ENCODE assay signal across 8 mouse cellular contexts in genomic region chr9:108264191-108264921, GRCm38 (mm10). TPM values are rescaled to one million over a fixed set of nuclear protein-coding genes. Genes with fewer than 3 reads are reported as not detected.
DNase-seq lines count a peak whose midpoint lies in the region; ATAC-seq and TF ChIP-seq lines count a peak whose summit lies in the region.

No protein-coding gene starts in this region.

- TF ChIP-seq CTCF in testis, adult 2 months (IDR thresholded peaks at IDR 0.05; ENCODE audit: control insufficient read depth, insufficient read depth, insufficient replicate concordance, low read depth, low read length), result no peak

- H3K9me3 ChIP-seq in embryonic facial prominence, embryonic 11.5 days (replicated peaks; ENCODE audit: control insufficient read depth, low read length), result no peaks in the 10 kb centered on the region
- H3K9me3 ChIP-seq in heart, embryonic 16.5 days (replicated peaks; ENCODE audit: control insufficient read depth, low read length), result no peaks in the 10 kb centered on the region

- H3K4me1 ChIP-seq in embryonic facial prominence, embryonic 11.5 days (ENCODE audit: control insufficient read depth, insufficient read depth, low read length), result peaks cover 7% of the 10 kb centered on the region; the same call in 1 of the 2 replicates
- H3K4me1 ChIP-seq in heart, embryonic 16.5 days (ENCODE audit: control insufficient read depth, insufficient read depth, low read length), result peaks cover 49% of the 10 kb centered on the region
- peaks cover 14% of the 10 kb centered on the region for H3K4me1 ChIP-seq in testis, adult 2 months (ENCODE audit: control insufficient read depth, insufficient read depth, low read length)

- peak; percentile 7 for ATAC-seq in embryonic facial prominence, embryonic 11.5 days (replicated peaks; ENCODE audit: insufficient number of reproducible peaks, low FRiP score, low TSS enrichment, low read depth)
- ATAC-seq in heart, embryonic 16.5 days (replicated peaks; ENCODE audit: extremely low read depth, insufficient read depth, low FRiP score), result peak; percentile 65
- 0 out of 2 replicates have a peak, but pooled peaks have one; percentile 0 for ATAC-seq in megakaryocyte, adult 5-6 weeks (ENCODE audit: poor library complexity, severe bottlenecking)

- DNase-seq in urinary bladder, adult 2 months (ENCODE audit: low spot score), result peak; percentile 24
- DNase-seq in urinary bladder, postnatal 10 days (ENCODE audit: low spot score), result no peak
- DNase-seq in embryonic facial prominence, embryonic 11.5 days (ENCODE audit: low spot score), result peak; percentile 17
- peak; percentile 69 to 78 for DNase-seq in kidney, postnatal 25 days
- no peak for DNase-seq in left cerebral cortex, adult 9 months (ENCODE audit: low spot score in 2 of 2)

- peak overlapping the region; percentile 72 for H3K27ac ChIP-seq in embryonic facial prominence, embryonic 11.5 days (replicated peaks; ENCODE audit: low read depth, low read length)
- H3K27ac ChIP-seq in heart, embryonic 16.5 days (ENCODE audit: low read length), result peak overlapping the region; percentile 100
- H3K27ac ChIP-seq in testis, adult 2 months (ENCODE audit: control insufficient read depth, insufficient read depth, low read depth, low read length), result peak overlapping the region; percentile 83

- H3K36me3 ChIP-seq in embryonic facial prominence, embryonic 11.5 days (replicated peaks; ENCODE audit: control insufficient read depth, insufficient read depth, low read depth, low read length), result no peaks in the 10 kb centered on the region
- H3K36me3 ChIP-seq in heart, embryonic 16.5 days (ENCODE audit: control insufficient read depth, insufficient read depth), result no peaks in the 10 kb centered on the region
- H3K36me3 ChIP-seq in testis, adult 2 months (ENCODE audit: control insufficient read depth, insufficient read depth, low read length), result no peaks in the 10 kb centered on the region

- H3K27me3 ChIP-seq in embryonic facial prominence, embryonic 11.5 days (ENCODE audit: control insufficient read depth, insufficient read depth, low read length), result no peaks in the 10 kb centered on the region
- no peaks in the 10 kb centered on the region for H3K27me3 ChIP-seq in heart, embryonic 16.5 days (ENCODE audit: control insufficient read depth, insufficient read depth, low read length)
- H3K27me3 ChIP-seq in testis, adult 2 months (ENCODE audit: control insufficient read depth, insufficient read depth, low read length), result no peaks in the 10 kb centered on the region

- H3K4me3 ChIP-seq in embryonic facial prominence, embryonic 11.5 days (ENCODE audit: low read depth, low read length), result peak overlapping the region; percentile 85
- H3K4me3 ChIP-seq in heart, embryonic 16.5 days (ENCODE audit: low read length), result peak overlapping the region; percentile 93
- peak overlapping the region; percentile 85 for H3K4me3 ChIP-seq in testis, adult 2 months (ENCODE audit: control insufficient read depth, low read depth, low read length)

- 10% methylated on average over 10 of the region's 10 CpGs for WGBS in embryonic facial prominence, embryonic 11.5 days
- 5% methylated on average over 10 of the region's 10 CpGs for WGBS in heart, embryonic 16.5 days

- no peak for TF ChIP-seq POLR2A in testis, adult 2 months (IDR thresholded peaks at IDR 0.05; ENCODE audit: control insufficient read depth, low read depth, low read length)

- peak overlapping the region; percentile 62 for H3K9ac ChIP-seq in embryonic facial prominence, embryonic 11.5 days (replicated peaks; ENCODE audit: low read length)
- H3K9ac ChIP-seq in heart, embryonic 16.5 days (ENCODE audit: low read length), result peak overlapping the region; percentile 79

- H3K4me2 ChIP-seq in embryonic facial prominence, embryonic 11.5 days (ENCODE audit: low read depth, low read length), result peak overlapping the region; percentile 68
- peak overlapping the region; percentile 92 for H3K4me2 ChIP-seq in heart, embryonic 16.5 days (ENCODE audit: low read depth, low read length)

RNA-seq across cellular contexts. Expression of gene Dag1, which starts 0.6 kb away (rescaled TPM):
- polyA plus RNA-seq in urinary bladder, adult 2 months (2012; rRNA removed), result 38.3 and 71.9 TPM in 2 replicates
- polyA plus RNA-seq in embryonic facial prominence, embryonic 11.5 days (2014; fragmentation: Nextera tagmentation; extraction: Ambion mirVana), result 44.5 and 49.8 TPM in 2 replicates
- 136 and 145 TPM in 2 replicates for polyA plus RNA-seq in heart, embryonic 16.5 days (2015; fragmentation: Nextera tagmentation; extraction: Ambion mirVana)
- 11.6 and 12.3 TPM in 2 replicates for total RNA-seq in megakaryocyte, adult 5-6 weeks (2015)
- total RNA-seq in megakaryocyte, adult 5-6 weeks (2017), result 4.6 and 5.4 TPM in 2 replicates
- polyA plus RNA-seq in testis, adult 2 months (2012; rRNA removed), result 14.0 and 17.2 TPM in 2 replicates

RNA-seq across cellular contexts. Expression of gene Nicn1, which starts 25.9 kb away (rescaled TPM):
- polyA plus RNA-seq in urinary bladder, adult 2 months (2012; rRNA removed), result 32.8 and 39.3 TPM in 2 replicates
- polyA plus RNA-seq in embryonic facial prominence, embryonic 11.5 days (2014; fragmentation: Nextera tagmentation; extraction: Ambion mirVana), result 48.4 TPM in 2 replicates
- polyA plus RNA-seq in heart, embryonic 16.5 days (2015; fragmentation: Nextera tagmentation; extraction: Ambion mirVana), result 23.7 and 26.9 TPM in 2 replicates
- 3.9 and 4.3 TPM in 2 replicates for total RNA-seq in megakaryocyte, adult 5-6 weeks (2015)
- 2.6 and 3.6 TPM in 2 replicates for total RNA-seq in megakaryocyte, adult 5-6 weeks (2017)
- polyA plus RNA-seq in testis, adult 2 months (2012; rRNA removed), result 23.1 and 24.8 TPM in 2 replicates

RNA-seq across cellular contexts. Expression of gene Amt, which starts 32.3 kb away (rescaled TPM):
- 34.0 and 35.5 TPM in 2 replicates for polyA plus RNA-seq in urinary bladder, adult 2 months (2012; rRNA removed)
- polyA plus RNA-seq in embryonic facial prominence, embryonic 11.5 days (2014; fragmentation: Nextera tagmentation; extraction: Ambion mirVana), result 14.6 and 16.4 TPM in 2 replicates
- 8.1 and 8.7 TPM in 2 replicates for polyA plus RNA-seq in heart, embryonic 16.5 days (2015; fragmentation: Nextera tagmentation; extraction: Ambion mirVana)
- total RNA-seq in megakaryocyte, adult 5-6 weeks (2015), result 0.71 TPM in 1 of 2 replicates, not detected in the other
- 0.11 TPM in 1 of 2 replicates, not detected in the other for total RNA-seq in megakaryocyte, adult 5-6 weeks (2017)
- polyA plus RNA-seq in testis, adult 2 months (2012; rRNA removed), result 4.3 and 7.9 TPM in 2 replicates

RNA-seq across cellular contexts. Expression of gene Rhoa, which starts 41.6 kb away (rescaled TPM):
- polyA plus RNA-seq in urinary bladder, adult 2 months (2012; rRNA removed), result 304 and 339 TPM in 2 replicates
- 282 and 303 TPM in 2 replicates for polyA plus RNA-seq in embryonic facial prominence, embryonic 11.5 days (2014; fragmentation: Nextera tagmentation; extraction: Ambion mirVana)
- 372 and 444 TPM in 2 replicates for polyA plus RNA-seq in heart, embryonic 16.5 days (2015; fragmentation: Nextera tagmentation; extraction: Ambion mirVana)
- 468 and 473 TPM in 2 replicates for total RNA-seq in megakaryocyte, adult 5-6 weeks (2015)
- 585 and 627 TPM in 2 replicates for total RNA-seq in megakaryocyte, adult 5-6 weeks (2017)
- polyA plus RNA-seq in testis, adult 2 months (2012; rRNA removed), result 34.8 and 40.5 TPM in 2 replicates

RNA-seq across cellular contexts. Expression of gene Tcta, which starts 41.6 kb away (rescaled TPM):
- 80.0 and 107 TPM in 2 replicates for polyA plus RNA-seq in urinary bladder, adult 2 months (2012; rRNA removed)
- 20.6 and 25.4 TPM in 2 replicates for polyA plus RNA-seq in embryonic facial prominence, embryonic 11.5 days (2014; fragmentation: Nextera tagmentation; extraction: Ambion mirVana)
- 32.5 and 34.2 TPM in 2 replicates for polyA plus RNA-seq in heart, embryonic 16.5 days (2015; fragmentation: Nextera tagmentation; extraction: Ambion mirVana)
- total RNA-seq in megakaryocyte, adult 5-6 weeks (2015), result 16.5 and 23.8 TPM in 2 replicates
- 6.2 and 8.4 TPM in 2 replicates for total RNA-seq in megakaryocyte, adult 5-6 weeks (2017)
- polyA plus RNA-seq in testis, adult 2 months (2012; rRNA removed), result 40.4 and 42.0 TPM in 2 replicates

Comparison
In these comparisons a context has a peak if more than half of its experiments do, and no peak if none do; other contexts are left out.
1. DNase-seq: peak in urinary bladder, adult 2 months (single experiment), embryonic facial prominence, embryonic 11.5 days (single experiment) and kidney, postnatal 25 days (2 of 2); none in urinary bladder, postnatal 10 days (single experiment) and left cerebral cortex, adult 9 months (0 of 2).
2. ATAC-seq: peak in every context shown above with its lines; median percentile 65 in heart, embryonic 16.5 days; 7 in embryonic facial prominence, embryonic 11.5 days; 0 in megakaryocyte, adult 5-6 weeks.
3. Peak in every context shown above with its lines, with median percentiles within 50 percentile points of each other: H3K27ac ChIP-seq and H3K4me3 ChIP-seq.